Mouse (Mus musculus) kidney, embryonic 15.5 days (tissue): ENCODE results near the gene Slc15a5. TPM values are rescaled to one million over a fixed set of nuclear protein-coding genes. Genes with fewer than 3 reads are reported as not detected.
A peak's percentile ranks its signal among the peaks of the same experiment; 100 is the strongest.

Experiments used
- ATAC-seq: fragments of 200-750 bp; cut with Nextera tagmentation; replicated peaks from 2 replicates; pipeline ENCODE4 v1.8.0; 2017; ENCODE audit warnings: moderate TSS enrichment; ENCODE audit not compliant: low FRiP score
- H3K27ac ChIP-seq: fragments of 300-500 bp; sonication (generic); 2 replicates; pipeline ENCODE4 v1.5.1; 2015; ENCODE audit warnings: mild to moderate bottlenecking, inconsistent platforms
- H3K27me3 ChIP-seq: fragments of 300-500 bp; sonication (generic); 2 replicates; pipeline ENCODE4 v1.6.1; 2015; ENCODE audit warnings: inconsistent platforms
- H3K36me3 ChIP-seq: fragments of 300-500 bp; sonication (generic); 2 replicates; pipeline ENCODE4 v1.6.1; 2015; ENCODE audit warnings: inconsistent platforms
- H3K4me1 ChIP-seq: fragments of 300-500 bp; sonication (generic); 2 replicates; pipeline ENCODE4 v1.6.1; 2015; ENCODE audit warnings: inconsistent platforms
- H3K4me2 ChIP-seq: fragments of 300-500 bp; sonication (generic); 2 replicates; pipeline ENCODE4 v1.6.1; 2015; ENCODE audit warnings: moderate library complexity, mild to moderate bottlenecking, inconsistent platforms
- H3K4me3 ChIP-seq: fragments of 300-500 bp; sonication (generic); replicated peaks from 2 replicates; pipeline ENCODE4 v1.5.1; 2015; ENCODE audit warnings: mild to moderate bottlenecking, inconsistent platforms
- H3K9ac ChIP-seq: fragments of 300-500 bp; sonication (generic); 2 replicates; pipeline ENCODE4 v1.6.1; 2015; ENCODE audit warnings: mild to moderate bottlenecking, inconsistent platforms
- H3K9me3 ChIP-seq: fragments of 300-500 bp; sonication (generic); replicated peaks from 2 replicates; pipeline ENCODE4 v1.6.1; 2016; ENCODE audit warnings: inconsistent platforms
- WGBS: fragments of 180-500 bp; shearing (Covaris S2); methylation state at CpG from one replicate; pipeline ENCODE4 v1.1.7; 2015; ENCODE audit warnings: mixed read lengths; 5-methylcytosine and 5-hydroxymethylcytosine counted together
- polyA plus RNA-seq: library from polyadenylated mRNA; unstranded; fragments of >200 nt; fragmentation: Nextera tagmentation; extraction: Ambion mirVana; gene quantifications from 2 replicates; pipeline ENCODE4 v1.2.1, GENCODE M21; 2015

The Slc15a5 gene
- polyA plus RNA-seq, 1 experiment from 2014 or later: not detected

GRCm38 (mm10) chr6:137940374-137941218, 139.1 kb downstream of the Slc15a5 start:
- WGBS: 39% methylated on average over 12 of the region's 12 CpGs
- 0 out of 2 replicates have a peak overlapping the region, but pooled peaks have one; percentile 22 for H3K27ac ChIP-seq
- H3K9ac ChIP-seq: no peak overlapping the region
- no peak overlapping the region for H3K4me2 ChIP-seq
- H3K27me3 ChIP-seq: no peaks in the 10 kb centered on the region
- H3K9me3 ChIP-seq: no peaks in the 10 kb centered on the region
- peaks cover 14% of the 10 kb centered on the region; the same call in 1 of the 2 replicates for H3K4me1 ChIP-seq
- H3K4me3 ChIP-seq: no peak overlapping the region
- ATAC-seq: peak; percentile 63
- no peaks in the 10 kb centered on the region for H3K36me3 ChIP-seq

GRCm38 (mm10) chr6:137937541-137937940, 142.2 kb downstream of the Slc15a5 start:
- 92% methylated on average over 5 of the region's 5 CpGs for WGBS
- peaks cover 24% of the 10 kb centered on the region; the same call in 1 of the 2 replicates for H3K4me1 ChIP-seq
- no peak overlapping the region for H3K9ac ChIP-seq
- H3K36me3 ChIP-seq: no peaks in the 10 kb centered on the region
- H3K9me3 ChIP-seq: no peaks in the 10 kb centered on the region
- no peak overlapping the region for H3K27ac ChIP-seq
- H3K4me3 ChIP-seq: no peak overlapping the region
- no peaks in the 10 kb centered on the region for H3K27me3 ChIP-seq
- no peak overlapping the region for H3K4me2 ChIP-seq
- ATAC-seq: no peak

GRCm38 (mm10) chr6:137936268-137936667, 143.4 kb downstream of the Slc15a5 start:
- H3K27ac ChIP-seq: no peak overlapping the region
- ATAC-seq: no peak
- no peaks in the 10 kb centered on the region for H3K9me3 ChIP-seq
- no peaks in the 10 kb centered on the region for H3K27me3 ChIP-seq
- no peaks in the 10 kb centered on the region for H3K36me3 ChIP-seq
- 72% methylated on average over 1 of the region's 1 CpGs for WGBS
- peaks cover 23% of the 10 kb centered on the region; the same call in 1 of the 2 replicates for H3K4me1 ChIP-seq
- H3K4me2 ChIP-seq: no peak overlapping the region
- H3K9ac ChIP-seq: no peak overlapping the region
- no peak overlapping the region for H3K4me3 ChIP-seq

GRCm38 (mm10) chr6:137935857-137936256, 143.9 kb downstream of the Slc15a5 start:
- Histone ChIP-seq H3K27ac (no peak overlapping the region), H3K36me3 (no peaks in the 10 kb centered on the region), H3K9ac (no peak overlapping the region), H3K9me3 (no peaks in the 10 kb centered on the region), H3K4me1 (peaks cover 19% of the 10 kb centered on the region; the same call in 1 of the 2 replicates), H3K4me3 (no peak overlapping the region), H3K4me2 (no peak overlapping the region), H3K27me3 (no peaks in the 10 kb centered on the region)
- ATAC-seq: no peak
- 73% methylated on average over 7 of the region's 7 CpGs for WGBS

- no peak for ATAC-seq
- 33% methylated on average over 8 of the region's 8 CpGs for WGBS
Measured at GRCm38 (mm10) chr6:137935341-137935740, 144.4 kb downstream of the Slc15a5 start.

GRCm38 (mm10) chr6:137934545-137935298, 145.0 kb downstream of the Slc15a5 start:
- Histone ChIP-seq H3K9ac (no peak overlapping the region), H3K4me1 (peaks cover 14% of the 10 kb centered on the region; the same call in 1 of the 2 replicates), H3K4me3 (no peak overlapping the region), H3K36me3 (no peaks in the 10 kb centered on the region), H3K9me3 (no peaks in the 10 kb centered on the region), H3K4me2 (peak overlapping the region; percentile 29; the same call in 1 of the 2 replicates), H3K27ac (no peak overlapping the region; the same call in 1 of the 2 replicates), H3K27me3 (no peaks in the 10 kb centered on the region)
- peak; percentile 54; the same call in 1 of the 2 replicates for ATAC-seq
- 44% methylated on average over 3 of the region's 3 CpGs for WGBS

More at GRCm38 (mm10) chr6:137935341-137935740, 144.4 kb downstream of the Slc15a5 start:
- no peak overlapping the region for H3K9ac ChIP-seq
- peaks cover 14% of the 10 kb centered on the region; the same call in 1 of the 2 replicates for H3K4me1 ChIP-seq
- no peak overlapping the region for H3K4me3 ChIP-seq
- no peaks in the 10 kb centered on the region for H3K27me3 ChIP-seq
- peak overlapping the region; percentile 29; the same call in 1 of the 2 replicates for H3K4me2 ChIP-seq
- H3K9me3 ChIP-seq: no peaks in the 10 kb centered on the region
- H3K27ac ChIP-seq: no peak overlapping the region; the same call in 1 of the 2 replicates
- H3K36me3 ChIP-seq: no peaks in the 10 kb centered on the region

Other genes with a start within 250 kb of the Slc15a5 start
- gene Mgst1, start 60.4 kb upstream of the Slc15a5 start, polyA plus RNA-seq: 221 and 251 TPM in 2 replicates